Mouse (Mus musculus) CH12.LX (cell line): Measurements from ENCODE around the gene Tldc1. TPM values are rescaled to one million over a fixed set of nuclear protein-coding genes. Genes with fewer than 3 reads are reported as not detected.

Experiments
- DNase-seq: peaks from one replicate; pipeline ENCODE4 v3.0.0-alpha.2; 2013; ENCODE audit errors: extremely low read depth
- H3K27ac ChIP-seq: 2 replicates; pipeline ENCODE4 v1.5.1; 2012; ENCODE audit warnings: low read depth, mild to moderate bottlenecking, control low read depth, moderate library complexity; ENCODE audit not compliant: insufficient read depth
- H3K27me3 ChIP-seq: replicated peaks from 2 replicates; pipeline ENCODE3; 2012; ENCODE audit warnings: inconsistent platforms
- H3K36me3 ChIP-seq, 2 experiments: replicated peaks in 1 of 2; 2 replicates each; pipeline versions ENCODE3 to v1.6.1; 2012; ENCODE audit warnings: inconsistent platforms in 1 of 2, low read length in 1 of 2, mild to moderate bottlenecking in 1 of 2, mixed read lengths in 1 of 2, moderate library complexity in 1 of 2; ENCODE audit not compliant: control insufficient read depth in 1 of 2, insufficient read depth in 1 of 2
- H3K4me1 ChIP-seq, 2 experiments: 2 replicates each; pipeline ENCODE4 v1.6.1; 2012; ENCODE audit warnings: inconsistent platforms in 1 of 2, moderate library complexity in 1 of 2; ENCODE audit not compliant: insufficient read depth in 2 of 2, control insufficient read depth in 1 of 2
- H3K4me2 ChIP-seq: 2 replicates; pipeline ENCODE4 v1.6.1; 2012; ENCODE audit warnings: low read depth, mild to moderate bottlenecking, control low read depth; ENCODE audit not compliant: poor library complexity, insufficient read depth, severe bottlenecking
- H3K4me3 ChIP-seq, 3 experiments: fragments of 150-350 bp in 1 of 3; sonication (generic) in 1 of 3; replicated peaks in 1 of 3; 2 replicates each; pipeline versions ENCODE3 to v1.5.1; 2011 to 2012; ENCODE audit warnings: low read depth in 2 of 3, low read length in 2 of 3, mild to moderate bottlenecking in 2 of 3, moderate library complexity in 2 of 3, control low read depth in 1 of 3, improper control_type of control experiment in 1 of 3, inconsistent platforms in 1 of 3, mixed read lengths in 1 of 3; ENCODE audit not compliant: poor library complexity in 1 of 3
- H3K79me2 ChIP-seq: replicated peaks from 2 replicates; pipeline ENCODE4 v1.6.1; 2012; ENCODE audit warnings: mild to moderate bottlenecking, moderate library complexity; ENCODE audit not compliant: control insufficient read depth, poor library complexity, insufficient read depth, severe bottlenecking; ENCODE audit errors: extremely low read depth
- H3K9ac ChIP-seq: 2 replicates; pipeline ENCODE4 v1.6.1; 2012; ENCODE audit warnings: low read depth, mild to moderate bottlenecking, control low read depth, moderate library complexity; ENCODE audit not compliant: insufficient read depth
- H3K9me3 ChIP-seq: replicated peaks from 2 replicates; pipeline ENCODE3; 2012; ENCODE audit warnings: low read length, inconsistent platforms, mixed read lengths
- CTCF ChIP-seq, 2 experiments: IDR thresholded peaks in 1 of 2; conservative IDR thresholded peaks in 1 of 2; 2 replicates each; pipeline ENCODE4 v1.5.1; 2011 to 2012; ENCODE audit warnings: low read depth in 2 of 2, low read length in 2 of 2, improper control_type of control experiment in 1 of 2, inconsistent platforms in 1 of 2, mild to moderate bottlenecking in 1 of 2, moderate library complexity in 1 of 2
- E2F4 ChIP-seq: IDR thresholded peaks from 2 replicates; pipeline ENCODE4 v1.6.1; 2011; ENCODE audit warnings: low read depth, low read length, improper control_type of control experiment; ENCODE audit not compliant: insufficient replicate concordance
- ELF1 ChIP-seq: IDR thresholded peaks from 2 replicates; pipeline ENCODE4 v1.6.1; 2014; ENCODE audit warnings: low read depth, mild to moderate bottlenecking, inconsistent platforms, low read length, improper control_type of control experiment
- GABPA ChIP-seq: IDR thresholded peaks from 2 replicates; pipeline ENCODE4 v1.6.1; 2012; ENCODE audit warnings: low read depth, low read length, improper control_type of control experiment, inconsistent platforms; ENCODE audit not compliant: insufficient replicate concordance
- JUN ChIP-seq: IDR thresholded peaks from 2 replicates; pipeline ENCODE4 v1.6.1; 2011; ENCODE audit warnings: low read depth, mild to moderate bottlenecking, low read length, improper control_type of control experiment, moderate library complexity; ENCODE audit not compliant: insufficient read depth
- KAT2A ChIP-seq: IDR thresholded peaks from 2 replicates; pipeline ENCODE4 v1.6.1; 2012; ENCODE audit warnings: low read length, improper control_type of control experiment, inconsistent platforms; ENCODE audit not compliant: insufficient replicate concordance
- MAFK ChIP-seq: IDR thresholded peaks from 2 replicates; pipeline ENCODE4 v1.6.1; 2011; ENCODE audit warnings: low read length, improper control_type of control experiment; ENCODE audit not compliant: insufficient replicate concordance
- MAZ ChIP-seq: IDR thresholded peaks from 2 replicates; pipeline ENCODE4 v1.6.1; 2012; ENCODE audit warnings: low read depth, mild to moderate bottlenecking, inconsistent platforms, low read length, improper control_type of control experiment, moderate library complexity
- MEF2A ChIP-seq: IDR thresholded peaks from 2 replicates; pipeline ENCODE4 v1.6.1; 2014; ENCODE audit warnings: low read depth, mild to moderate bottlenecking, inconsistent platforms, low read length, improper control_type of control experiment, borderline replicate concordance
- MXI1 ChIP-seq: IDR thresholded peaks from 2 replicates; pipeline ENCODE4 v1.6.1; 2011; ENCODE audit warnings: mild to moderate bottlenecking, low read depth, low read length, improper control_type of control experiment
- MYC ChIP-seq: IDR thresholded peaks from 2 replicates; pipeline ENCODE4 v1.6.1; 2011; ENCODE audit warnings: low read depth, mild to moderate bottlenecking, improper control_type of control experiment, low read length
- PAX5 ChIP-seq: IDR thresholded peaks from 2 replicates; pipeline ENCODE4 v1.6.1; 2012; ENCODE audit warnings: low read length, inconsistent platforms, mixed read lengths
- POLR2A ChIP-seq: IDR thresholded peaks from 2 replicates; pipeline ENCODE4 v1.6.1; 2011; ENCODE audit warnings: low read depth, mild to moderate bottlenecking, improper control_type of control experiment, low read length
- POLR2AphosphoS2 ChIP-seq: IDR thresholded peaks from 2 replicates; pipeline ENCODE4 v1.6.1; 2011; ENCODE audit warnings: low read depth, low read length, improper control_type of control experiment
- RAD21 ChIP-seq: IDR thresholded peaks from 2 replicates; pipeline ENCODE4 v1.6.1; 2011; ENCODE audit warnings: low read depth, mild to moderate bottlenecking, low read length, improper control_type of control experiment, moderate library complexity
- RCOR1 ChIP-seq: conservative IDR thresholded peaks from 2 replicates; pipeline ENCODE4 v1.6.1; 2012; ENCODE audit warnings: low read depth, mild to moderate bottlenecking, inconsistent platforms, low read length, improper control_type of control experiment
- SIN3A ChIP-seq: IDR thresholded peaks from 2 replicates; pipeline ENCODE4 v1.6.1; 2012; ENCODE audit warnings: low read length, improper control_type of control experiment, inconsistent platforms
- TCF12 ChIP-seq: IDR thresholded peaks from 2 replicates; pipeline ENCODE4 v1.6.1; 2014; ENCODE audit warnings: low read depth, mild to moderate bottlenecking, inconsistent platforms, low read length, improper control_type of control experiment
- USF2 ChIP-seq: conservative IDR thresholded peaks from 2 replicates; pipeline ENCODE4 v1.6.1; 2011; ENCODE audit warnings: low read depth, low read length, improper control_type of control experiment
- ZNF384 ChIP-seq: IDR thresholded peaks from 2 replicates; pipeline ENCODE4 v1.6.1; 2012; ENCODE audit warnings: low read depth, low read length, improper control_type of control experiment, inconsistent platforms
- dilution Hi-C: fragments of 300-500 bp; cut with MboI; formaldehyde crosslinking; loops from 2 replicates; pipeline ENCODE4 v1.14.3; 2020; ENCODE audit warnings: low sequenced_read_pairs; ENCODE audit not compliant: extremely low pct_unique_long_range_greater_than_20kb, extremely low pct_ligation_motif_present
- in situ Hi-C: fragments of 300-500 bp; cut with MboI; formaldehyde crosslinking; loops from 3 replicates; pipeline ENCODE4 v1.14.3; 2019; ENCODE audit warnings: low sequenced_read_pairs, low pct_ligation_motif_present, low pct_unique_long_range_greater_than_20kb, mixed read lengths
- polyA plus RNA-seq: library from polyadenylated mRNA; unstranded; fragments of >175 nt; gene quantifications from 2 replicates; pipeline ENCODE4 v1.2.1, GENCODE M21; 2012; ENCODE audit warnings: low read depth; ENCODE audit not compliant: insufficient read length
- total RNA-seq, 2 experiments: library from RNA; depleted of rRNA; stranded (reverse); fragments of 300-350 nt in 1 of 2; fragments of >200 nt in 1 of 2; gene quantifications; 2 replicates each; pipeline ENCODE4 v1.2.3; 2012 to 2014

The Tldc1 gene
- total and polyA plus RNA-seq, 3 experiments: 3.8 to 10.4 (median 7.7) TPM

DNA sequence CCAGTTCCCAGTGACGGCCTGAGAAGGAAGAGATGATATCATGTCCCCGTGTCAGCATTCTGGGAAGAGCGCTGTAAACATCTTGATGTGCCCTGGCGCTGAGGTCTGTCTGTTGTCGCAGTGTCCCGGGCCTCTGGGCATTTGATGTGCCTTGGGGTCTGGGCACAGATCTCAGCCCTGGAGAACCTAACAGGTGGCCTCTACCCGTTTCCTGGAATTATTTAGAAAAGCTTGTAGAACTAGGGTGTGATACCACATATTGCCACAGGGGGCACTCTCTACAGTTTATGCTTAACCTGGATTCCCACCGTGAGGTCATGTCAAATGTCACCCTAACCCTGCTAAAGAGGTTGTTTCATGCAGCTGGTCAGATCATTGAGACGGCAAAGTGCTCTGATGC, 60.5 kb downstream of the Tldc1 start:
- Histone ChIP-seq H3K36me3 (no peaks in the 10 kb centered on the region), H3K79me2 (no peaks in the 10 kb centered on the region), H3K4me3 (no peak overlapping the region), H3K4me1 (peaks cover 0 to 5% of the 10 kb centered on the region in 2 experiments; a peak in 2 of 4 replicates), H3K9ac (no peak overlapping the region), H3K9me3 (no peaks in the 10 kb centered on the region), H3K27ac (no peak overlapping the region), H3K27me3 (peaks cover 64% of the 10 kb centered on the region), H3K4me2 (no peak overlapping the region)
- in situ Hi-C loops: no loop called here
- TF ChIP-seq CTCF (conservative IDR thresholded peaks at IDR 0.05 in 1 of 2, IDR thresholded peaks at IDR 0.05 in 1 of 2; ENCODE audit: low read depth in 2 of 2, low read length in 2 of 2) (peak; percentile 61 to 83), ELF1 (no peak), RAD21 (peak; percentile 13)
- peak; percentile 55 for DNase-seq
- dilution Hi-C loops: no loop called here

DNA sequence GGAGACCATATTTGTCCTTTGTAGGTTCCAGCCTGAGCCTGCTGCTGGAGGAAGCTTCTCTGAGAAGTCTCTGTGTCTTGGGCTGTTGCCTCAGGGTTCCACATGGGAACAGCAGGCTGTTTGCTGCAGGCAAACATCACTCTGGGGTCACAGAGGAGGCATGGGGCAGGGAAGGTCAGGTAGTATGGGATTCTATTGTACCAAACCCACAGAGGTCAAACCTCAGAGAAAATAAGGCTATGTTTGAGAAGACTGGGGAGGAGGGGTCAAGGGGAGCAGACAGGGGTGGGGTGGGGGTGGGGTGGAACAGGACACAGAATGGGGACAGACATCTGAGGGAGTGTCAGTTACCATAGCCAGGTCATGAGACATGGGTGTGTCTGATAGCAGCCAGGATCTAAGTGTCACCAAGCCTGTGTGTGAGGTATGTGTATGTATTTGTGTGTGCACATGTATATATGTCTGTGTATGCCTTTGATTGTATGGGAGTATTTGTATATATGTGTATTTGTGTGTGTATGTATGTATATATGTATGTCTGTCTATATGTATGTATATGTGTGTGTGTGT, 61.4 kb downstream of the Tldc1 start:
- dilution Hi-C loops (no loop called here), in situ Hi-C loops (no loop called here)
- no peak overlapping the region for H3K9ac ChIP-seq
- H3K4me3 ChIP-seq: no peak overlapping the region
- no peaks in the 10 kb centered on the region for H3K9me3 ChIP-seq
- TF ChIP-seq MAFK (no peak), RCOR1 (no peak), JUN (no peak), MAZ (no peak), SIN3A (no peak), POLR2AphosphoS2 (no peak), E2F4 (no peak), POLR2A (no peak)
- DNase-seq: no peak
- H3K36me3 ChIP-seq: no peaks in the 10 kb centered on the region
- H3K4me2 ChIP-seq: no peak overlapping the region
- H3K27me3 ChIP-seq: peaks cover 65% of the 10 kb centered on the region
- H3K4me1 ChIP-seq: peaks cover 0 to 7% of the 10 kb centered on the region in 2 experiments; a peak in 1 of 4 replicates
- no peak overlapping the region for H3K27ac ChIP-seq
- H3K79me2 ChIP-seq: no peaks in the 10 kb centered on the region

DNA sequence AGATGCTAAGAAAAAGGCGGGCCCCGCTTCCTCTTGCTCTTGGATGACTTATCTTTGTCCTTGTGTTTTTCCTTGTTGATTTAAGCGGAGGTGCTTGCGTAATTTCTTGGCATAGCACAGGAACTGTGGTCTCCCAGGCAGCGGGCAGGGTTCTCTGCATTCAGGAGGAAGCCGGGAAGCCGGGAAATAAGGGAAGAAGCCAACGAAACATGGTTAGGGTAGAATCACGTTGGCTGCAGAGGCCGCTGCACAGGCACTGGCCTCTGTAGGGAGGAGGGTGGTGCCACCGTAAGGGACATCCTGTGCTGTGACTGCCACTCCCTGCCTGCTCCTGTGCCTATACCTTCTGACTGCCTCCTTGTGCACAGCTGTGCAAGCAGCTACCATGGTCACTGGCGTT, 63.0 kb downstream of the Tldc1 start:
- no peak for DNase-seq
- no peak overlapping the region for H3K27ac ChIP-seq
- H3K9me3 ChIP-seq: no peaks in the 10 kb centered on the region
- in situ Hi-C loops (no loop called here), dilution Hi-C loops (no loop called here)
- no peak overlapping the region for H3K4me2 ChIP-seq
- no peaks in the 10 kb centered on the region for H3K36me3 ChIP-seq
- H3K4me1 ChIP-seq: peaks cover 0 to 7% of the 10 kb centered on the region in 2 experiments; a peak in 1 of 4 replicates
- H3K4me3 ChIP-seq: no peak overlapping the region
- no peak for TF ChIP-seq USF2
- no peak for TF ChIP-seq MYC
- TF ChIP-seq ZNF384: no peak
- no peak for TF ChIP-seq POLR2AphosphoS2
- no peak for TF ChIP-seq MAZ
- TF ChIP-seq MXI1: no peak
- no peak for TF ChIP-seq ELF1
- no peak for TF ChIP-seq GABPA
- no peak for TF ChIP-seq MEF2A
- no peak for TF ChIP-seq KAT2A
- no peak for TF ChIP-seq RAD21
- no peak for TF ChIP-seq PAX5
- TF ChIP-seq TCF12: no peak
- TF ChIP-seq E2F4: no peak
- no peaks in the 10 kb centered on the region for H3K79me2 ChIP-seq
- peaks cover 63% of the 10 kb centered on the region for H3K27me3 ChIP-seq
- H3K9ac ChIP-seq: no peak overlapping the region
